Mouse (Mus musculus) forebrain, embryonic 14.5 days (tissue): ENCODE results near the gene Tbc1d30. TPM values are rescaled to one million over a fixed set of nuclear protein-coding genes. Genes with fewer than 3 reads are reported as not detected.
A peak's percentile ranks its signal among the peaks of the same experiment; 100 is the strongest.

ENCODE experiments used
- ATAC-seq: fragments of 200-750 bp; cut with Nextera tagmentation; 2 replicates; pipeline ENCODE4 v1.8.0; 2017; ENCODE audit warnings: mild to moderate bottlenecking, moderate library complexity
- DNase-seq: peaks from one replicate; pipeline ENCODE4 v3.0.0-alpha.2; 2015; ENCODE audit warnings: low spot score
- H3K27ac ChIP-seq: fragments of 300-500 bp; sonication (generic); 2 replicates; pipeline ENCODE4 v1.5.1; 2014; ENCODE audit warnings: low read depth, mild to moderate bottlenecking, control low read depth, low read length, moderate library complexity
- H3K27me3 ChIP-seq: fragments of 300-500 bp; sonication (generic); replicated peaks from 2 replicates; pipeline ENCODE4 v1.6.1; 2014; ENCODE audit warnings: low read length, control low read depth, mixed read lengths; ENCODE audit not compliant: control insufficient read depth, insufficient read depth
- H3K36me3 ChIP-seq: fragments of 300-500 bp; sonication (generic); 2 replicates; pipeline ENCODE4 v1.6.1; 2014; ENCODE audit warnings: low read length, control low read depth; ENCODE audit not compliant: control insufficient read depth, insufficient read depth
- H3K4me1 ChIP-seq: fragments of 300-500 bp; sonication (generic); 2 replicates; pipeline ENCODE4 v1.6.1; 2014; ENCODE audit warnings: antibody characterized with exemption, low read length, control low read depth; ENCODE audit not compliant: control insufficient read depth, insufficient read depth
- H3K4me2 ChIP-seq: fragments of 300-500 bp; sonication (generic); 2 replicates; pipeline ENCODE4 v1.6.1; 2014; ENCODE audit warnings: mild to moderate bottlenecking, control low read depth, low read length
- H3K4me3 ChIP-seq: fragments of 300-500 bp; sonication (generic); 2 replicates; pipeline ENCODE4 v1.5.1; 2014; ENCODE audit warnings: low read depth, low read length, control low read depth
- H3K9ac ChIP-seq: fragments of 300-500 bp; sonication (generic); 2 replicates; pipeline ENCODE4 v1.6.1; 2014; ENCODE audit warnings: mild to moderate bottlenecking, low read length, control low read depth, moderate library complexity
- H3K9me3 ChIP-seq: fragments of 300-500 bp; sonication (generic); replicated peaks from 2 replicates; pipeline ENCODE4 v1.6.1; 2016; ENCODE audit warnings: low read length, control low read depth, mixed read lengths; ENCODE audit not compliant: control insufficient read depth
- WGBS: fragments of 180-500 bp; shearing (Covaris S2); extraction: QIAGEN DNeasy Blood & Tissue Kit; methylation state at CpG from one replicate; pipeline ENCODE4 v1.1.7; 2014; 5-methylcytosine and 5-hydroxymethylcytosine counted together
- polyA plus RNA-seq: library from polyadenylated mRNA; unstranded; fragments of >200 nt; fragmentation: Nextera tagmentation; extraction: Ambion mirVana; gene quantifications from 2 replicates; pipeline ENCODE4 v1.2.1, GENCODE M21; 2014

The Tbc1d30 gene
- polyA plus RNA-seq, 1 experiment from 2014 or later, result 9.3 TPM

- Histone ChIP-seq H3K27me3 (0 out of 2 replicates have a peak, but pooled peaks cover 4% of the 10 kb centered on the region), H3K27ac (peak overlapping the region; percentile 85), H3K36me3 (no peaks in the 10 kb centered on the region), H3K4me1 (peaks cover 6% of the 10 kb centered on the region; the same call in 1 of the 2 replicates), H3K9ac (peak overlapping the region; percentile 84), H3K9me3 (no peaks in the 10 kb centered on the region), H3K4me2 (peak overlapping the region; percentile 84), H3K4me3 (peak overlapping the region; percentile 78)
- peak; percentile 95 for ATAC-seq
- WGBS, result under 1% methylated on average over 73 of the region's 77 CpGs
- DNase-seq, result peak; percentile 86
These were observed 40.4 kb downstream of the Tbc1d30 start for GRCm38 (mm10) chr10:121310511-121311221.

DNA sequence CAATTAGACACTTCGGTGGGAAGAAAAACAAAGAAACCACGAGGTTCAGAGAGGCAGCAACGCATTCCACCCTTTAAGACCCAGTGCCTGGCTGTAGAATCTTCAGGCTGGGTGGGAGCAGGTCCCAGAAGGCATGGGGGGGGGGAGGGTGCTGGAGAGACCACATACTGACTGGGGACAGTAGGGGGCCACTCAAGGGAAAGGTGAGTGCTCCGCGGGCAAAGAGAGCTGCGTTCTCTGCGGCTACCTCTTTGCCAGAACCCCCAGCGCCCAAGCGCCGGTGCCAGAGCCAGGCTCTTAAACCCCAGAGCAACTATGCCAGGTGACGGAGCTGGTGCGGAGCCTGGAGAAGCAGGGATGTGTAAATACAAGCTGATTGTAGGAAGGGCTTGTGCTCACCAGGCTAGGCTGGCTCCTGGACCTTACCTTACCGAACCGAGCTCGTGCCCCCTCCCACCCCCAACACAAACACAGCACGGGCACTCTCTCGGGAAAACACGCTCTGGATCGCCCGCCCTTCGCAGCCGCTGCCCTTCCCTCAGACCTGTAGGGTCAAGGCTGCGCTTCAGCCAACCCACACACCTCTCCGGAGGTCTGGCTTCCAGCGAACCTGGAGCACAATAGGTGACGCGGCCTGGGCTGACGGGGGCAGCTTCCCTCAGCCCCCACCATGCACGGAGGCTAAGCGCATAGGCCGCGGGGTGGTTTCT is 41.1 kb downstream of the Tbc1d30 start:
- no peaks in the 10 kb centered on the region for H3K9me3 ChIP-seq
- peak overlapping the region; percentile 78 for H3K4me3 ChIP-seq
- no peaks in the 10 kb centered on the region for H3K4me1 ChIP-seq
- peak; percentile 10; the same call in 1 of the 2 replicates for ATAC-seq
- DNase-seq, result peak; percentile 51
- WGBS, result under 1% methylated on average over 30 of the region's 32 CpGs
- H3K27ac ChIP-seq, result peak overlapping the region; percentile 85
- 0 out of 2 replicates have a peak, but pooled peaks cover 4% of the 10 kb centered on the region for H3K27me3 ChIP-seq
- peak overlapping the region; percentile 84 for H3K9ac ChIP-seq
- peak overlapping the region; percentile 84 for H3K4me2 ChIP-seq
- H3K36me3 ChIP-seq, result no peaks in the 10 kb centered on the region

GRCm38 (mm10) chr10:121309123-121309655 is 41.9 kb downstream of the Tbc1d30 start:
- Histone ChIP-seq H3K4me3 (peak overlapping the region; percentile 78), H3K9me3 (no peaks in the 10 kb centered on the region), H3K4me1 (no peaks in the 10 kb centered on the region), H3K36me3 (no peaks in the 10 kb centered on the region), H3K27ac (no peak overlapping the region), H3K4me2 (peak overlapping the region; percentile 84), H3K9ac (peak overlapping the region; percentile 84), H3K27me3 (0 out of 2 replicates have a peak, but pooled peaks cover 4% of the 10 kb centered on the region)
- no peak for ATAC-seq
- 15% methylated on average over 11 of the region's 11 CpGs for WGBS
- DNase-seq, result peak; percentile 28

DNA sequence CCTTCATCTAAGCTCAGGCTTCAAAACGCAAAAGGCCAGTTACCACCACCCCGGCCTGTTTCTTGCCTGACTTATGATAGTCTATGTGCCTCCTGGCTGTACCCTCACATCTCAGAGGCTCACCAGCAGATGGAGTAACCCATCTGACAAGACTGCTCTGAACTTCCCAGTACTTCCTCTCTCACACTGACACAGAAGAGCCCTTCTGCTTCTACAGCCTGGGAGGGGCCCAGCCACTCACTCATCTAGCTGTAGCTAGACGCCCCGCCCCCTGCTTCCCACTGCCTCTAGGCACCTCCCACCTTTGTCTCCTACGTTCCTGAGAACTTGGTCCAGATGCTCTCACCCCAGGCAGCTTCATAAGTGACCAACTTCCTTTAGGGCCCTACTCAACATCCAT is 45.6 kb downstream of the Tbc1d30 start:
- Histone ChIP-seq H3K27ac (no peak overlapping the region), H3K4me1 (no peaks in the 10 kb centered on the region), H3K4me3 (no peak overlapping the region), H3K4me2 (no peak overlapping the region), H3K9me3 (no peaks in the 10 kb centered on the region), H3K36me3 (peaks cover 10% of the 10 kb centered on the region; the same call in 1 of the 2 replicates), H3K9ac (no peak overlapping the region), H3K27me3 (0 out of 2 replicates have a peak, but pooled peaks cover 4% of the 10 kb centered on the region)
- peak; percentile 37 for DNase-seq
- 30% methylated on average over 5 of the region's 5 CpGs for whole genome bisulfite sequencing
- ATAC-seq, result no peak

DNA sequence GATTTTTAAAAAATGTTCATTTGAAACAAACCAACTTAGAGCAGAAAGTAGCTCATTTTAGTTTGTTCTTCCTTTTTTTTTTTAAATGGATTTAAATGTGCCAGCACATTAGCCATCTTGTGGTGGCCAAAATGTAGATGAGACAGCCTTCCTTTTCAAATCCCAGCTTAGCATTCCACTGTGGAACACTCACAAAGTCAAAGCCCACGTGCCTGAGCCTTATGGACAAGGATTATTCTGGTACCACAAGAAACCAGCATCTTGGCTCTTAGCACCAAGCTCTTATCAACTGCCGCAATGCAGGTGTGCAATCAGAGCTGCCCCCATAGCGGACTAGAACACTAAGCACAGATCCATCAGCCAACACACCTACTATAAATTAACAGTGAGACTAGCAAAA is 47.5 kb downstream of the Tbc1d30 start:
- H3K9ac ChIP-seq, result no peak overlapping the region
- no peaks in the 10 kb centered on the region for H3K27me3 ChIP-seq
- H3K4me3 ChIP-seq, result no peak overlapping the region
- DNase-seq (no peak), ATAC-seq (no peak)
- no peaks in the 10 kb centered on the region for H3K9me3 ChIP-seq
- H3K36me3 ChIP-seq, result peaks cover 10% of the 10 kb centered on the region; the same call in 1 of the 2 replicates
- H3K4me1 ChIP-seq, result no peaks in the 10 kb centered on the region
- no peak overlapping the region for H3K4me2 ChIP-seq
- H3K27ac ChIP-seq, result no peak overlapping the region
- WGBS, result 84% methylated on average over 3 of the region's 3 CpGs

DNA sequence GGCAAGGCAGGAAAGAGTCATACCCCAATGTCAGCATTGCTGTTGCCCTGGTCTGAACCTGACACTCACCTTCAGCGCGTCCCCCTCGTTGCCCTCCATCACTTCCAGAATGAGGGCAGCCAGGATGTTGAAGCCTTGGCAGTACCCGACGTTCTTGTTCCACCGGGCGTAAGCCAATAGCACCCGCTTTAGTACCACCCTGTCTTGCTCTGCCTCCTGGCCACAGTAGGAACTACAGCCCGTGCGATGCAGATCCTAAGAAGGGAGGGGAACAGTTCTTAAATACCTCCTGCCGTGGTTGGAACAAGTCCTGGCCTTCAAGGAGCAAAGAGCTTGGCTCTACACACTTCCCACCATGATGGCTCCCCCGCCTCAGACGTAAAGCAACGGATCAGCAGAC is 49.2 kb downstream of the Tbc1d30 start:
- no peak for ATAC-seq
- Histone ChIP-seq H3K27ac (no peak overlapping the region), H3K36me3 (peaks cover 10% of the 10 kb centered on the region; the same call in 1 of the 2 replicates), H3K4me2 (no peak overlapping the region), H3K4me3 (no peak overlapping the region), H3K9ac (no peak overlapping the region), H3K9me3 (no peaks in the 10 kb centered on the region), H3K27me3 (no peaks in the 10 kb centered on the region), H3K4me1 (peaks cover 8% of the 10 kb centered on the region)
- WGBS, result 85% methylated on average over 14 of the region's 14 CpGs
- DNase-seq, result no peak

DNA sequence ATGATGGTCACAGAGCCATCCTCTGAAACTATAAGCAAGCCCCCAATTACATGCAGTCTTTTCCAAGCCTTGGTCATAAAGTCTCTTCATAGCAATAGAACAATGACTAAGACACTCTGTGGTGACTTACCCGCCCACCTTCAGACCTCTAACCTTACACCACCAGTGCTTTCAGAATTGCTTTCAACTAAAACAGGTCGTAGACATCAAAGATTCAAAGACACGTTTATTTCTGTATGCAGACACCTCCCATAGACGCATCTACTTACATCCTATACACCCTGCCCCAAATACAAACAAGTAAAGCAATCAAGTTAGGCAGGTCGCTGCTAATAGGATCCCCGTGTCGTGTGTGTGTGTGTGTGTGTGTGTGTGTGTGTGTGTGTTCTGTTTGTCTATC is 50.4 kb downstream of the Tbc1d30 start:
- DNase-seq (no peak), ATAC-seq (no peak)
- Histone ChIP-seq H3K27ac (no peak overlapping the region), H3K4me1 (peaks cover 8% of the 10 kb centered on the region), H3K4me2 (no peak overlapping the region), H3K4me3 (no peak overlapping the region), H3K36me3 (peaks cover 16% of the 10 kb centered on the region), H3K9me3 (no peaks in the 10 kb centered on the region), H3K27me3 (no peaks in the 10 kb centered on the region), H3K9ac (no peak overlapping the region)
- WGBS, result 85% methylated on average over 7 of the region's 7 CpGs

DNA sequence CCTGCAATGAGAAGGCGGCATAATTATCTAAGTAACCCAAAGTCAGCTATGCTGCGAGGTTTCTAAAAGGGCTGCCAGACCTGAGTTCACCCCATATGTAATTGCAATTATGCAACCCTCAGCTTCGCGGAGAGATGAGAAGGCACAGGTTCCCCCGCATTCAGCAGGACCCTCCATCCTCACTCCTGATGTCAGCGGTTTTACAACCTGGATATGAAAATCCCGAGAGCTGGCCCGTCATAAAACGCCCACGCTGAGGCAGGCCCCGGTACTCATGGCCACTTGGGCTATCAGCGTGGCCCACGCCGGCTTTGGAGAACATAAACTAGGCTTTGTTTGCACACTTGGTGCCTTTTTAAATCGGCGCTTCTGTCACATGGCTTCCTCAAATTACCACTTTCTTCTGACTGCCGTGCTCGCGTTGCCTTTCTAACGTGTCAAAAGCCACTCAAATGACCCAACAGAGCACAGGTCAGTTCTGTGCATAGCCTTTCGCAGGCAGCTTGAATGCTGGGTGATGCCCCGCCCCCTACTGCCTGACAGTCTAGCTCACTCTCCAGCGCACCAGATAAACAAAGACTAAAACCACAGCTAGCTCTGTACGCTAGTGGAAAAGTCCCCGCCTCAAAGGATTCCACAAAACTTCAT is 53.9 kb downstream of the Tbc1d30 start:
- Histone ChIP-seq H3K27ac (no peak overlapping the region), H3K27me3 (0 out of 2 replicates have a peak, but pooled peaks cover 2% of the 10 kb centered on the region), H3K4me2 (peak overlapping the region; percentile 46), H3K9ac (no peak overlapping the region), H3K36me3 (peaks cover 34% of the 10 kb centered on the region), H3K4me3 (peak overlapping the region; percentile 14; the same call in 1 of the 2 replicates), H3K9me3 (no peaks in the 10 kb centered on the region), H3K4me1 (peaks cover 8% of the 10 kb centered on the region)
- ATAC-seq (peak; percentile 84), DNase-seq (peak; percentile 55)
- 46% methylated on average over 25 of the region's 25 CpGs for WGBS
